Mouse (Mus musculus) neural tube, embryonic 10.5 days (tissue): ENCODE data around the gene Ak5.

Source experiments
- DNase-seq: peaks from one replicate; pipeline ENCODE4 v3.0.0-alpha.2; 2017; ENCODE audit warnings: low spot score; ENCODE audit errors: extremely low spot score

Gene Ak5

GRCm38 (mm10) chr3:152521054-152521453, 147.1 kb downstream of the Ak5 start:
- no peak for DNase-seq

DNA sequence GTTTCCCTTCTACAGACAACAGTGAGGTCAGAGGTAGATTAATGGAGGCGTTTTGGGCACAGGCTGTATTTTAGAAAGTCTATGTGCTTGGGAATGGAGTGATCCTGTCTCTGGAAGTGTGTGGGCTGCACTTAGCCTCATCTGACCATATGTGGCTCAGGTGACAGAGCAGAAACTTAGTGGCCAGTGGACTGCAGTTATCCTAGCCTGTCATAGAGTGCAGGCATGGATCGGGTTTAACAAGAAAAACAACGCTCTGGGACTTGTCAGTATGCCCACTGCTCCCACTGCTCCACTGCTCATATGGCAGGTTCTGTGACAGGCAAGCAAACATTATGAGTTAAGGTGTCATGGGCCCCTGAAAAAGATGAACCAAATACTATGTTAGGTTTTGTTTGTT, 148.1 kb downstream of the Ak5 start:
- no peak for DNase-seq

DNA sequence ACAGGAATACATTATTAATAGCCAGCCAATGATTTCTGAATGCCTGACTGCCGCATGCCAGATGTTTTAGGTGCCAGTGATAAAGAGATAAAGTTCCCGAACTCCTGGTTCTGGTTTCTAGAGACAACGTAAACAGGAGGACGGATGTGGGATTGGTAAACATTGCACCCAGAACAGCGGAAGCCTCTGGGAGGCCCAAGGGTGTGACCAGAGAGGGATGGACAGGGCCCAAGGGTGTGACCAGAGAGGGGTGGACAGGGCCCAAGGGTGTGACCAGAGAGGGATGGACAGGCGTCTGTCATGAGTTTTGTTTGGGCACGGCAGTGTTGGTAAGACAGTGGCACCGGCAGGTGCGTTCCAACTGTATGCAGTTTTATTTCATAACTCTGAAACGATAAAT, 148.6 kb downstream of the Ak5 start:
- DNase-seq, result no peak

DNA sequence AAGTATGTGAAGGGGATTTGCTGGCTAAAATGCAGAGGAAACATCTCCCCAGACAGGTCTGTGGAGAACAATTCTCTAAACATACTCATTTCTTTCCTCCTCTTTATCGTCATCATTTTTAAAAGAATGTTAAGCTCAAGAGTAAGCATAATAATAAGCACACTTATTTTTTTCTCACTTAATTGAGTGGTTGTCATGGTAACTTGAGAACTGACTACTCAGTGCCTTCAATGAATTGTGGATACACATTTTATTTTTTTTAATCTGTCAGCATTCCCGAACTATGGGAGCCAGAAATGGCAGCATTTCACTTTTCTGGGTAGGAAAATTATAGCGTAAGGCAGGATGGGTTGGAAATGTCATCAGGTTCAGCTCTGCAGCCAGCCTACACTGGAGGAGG, 151.6 kb downstream of the Ak5 start:
- no peak for DNase-seq

DNA sequence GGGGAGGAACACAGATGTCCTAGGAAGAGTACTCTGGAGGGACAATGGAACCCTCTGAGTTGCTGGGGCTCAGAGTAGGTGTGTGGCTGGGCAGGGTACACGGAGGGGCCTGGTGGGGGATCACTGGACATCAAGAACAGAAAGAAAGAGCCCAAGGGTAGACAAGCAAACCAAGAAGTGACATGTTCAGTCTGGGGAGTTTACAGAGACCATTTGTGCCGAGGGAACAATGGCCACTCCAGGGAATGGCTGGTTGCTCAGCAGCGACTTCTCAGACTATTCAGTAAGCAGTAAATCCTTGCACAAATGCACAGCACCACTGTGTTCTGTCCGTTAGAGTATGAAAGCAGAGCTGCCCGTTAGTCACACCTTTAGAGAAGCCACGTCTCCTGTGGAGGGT, 152.2 kb downstream of the Ak5 start:
- DNase-seq, result no peak

DNA sequence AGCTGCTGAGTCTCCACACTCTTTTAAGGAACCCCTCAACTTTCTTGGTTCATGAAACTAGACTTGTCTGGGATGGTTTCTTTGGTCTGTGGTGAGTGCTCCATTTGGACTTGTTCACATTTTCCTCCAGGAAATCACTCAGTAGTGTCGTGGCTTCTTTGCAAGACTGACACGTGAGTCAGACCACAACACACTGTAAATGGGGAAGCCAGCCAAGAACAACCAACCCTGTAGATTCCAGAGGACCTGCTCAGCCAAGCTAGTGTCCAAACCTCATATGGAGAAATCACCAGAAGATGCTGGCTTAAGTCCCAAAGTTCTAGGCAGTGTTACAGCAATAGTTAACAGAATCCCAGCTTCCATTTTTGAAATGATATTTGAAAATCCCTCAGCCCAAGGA, 155.6 kb downstream of the Ak5 start:
- DNase-seq, result no peak

DNA sequence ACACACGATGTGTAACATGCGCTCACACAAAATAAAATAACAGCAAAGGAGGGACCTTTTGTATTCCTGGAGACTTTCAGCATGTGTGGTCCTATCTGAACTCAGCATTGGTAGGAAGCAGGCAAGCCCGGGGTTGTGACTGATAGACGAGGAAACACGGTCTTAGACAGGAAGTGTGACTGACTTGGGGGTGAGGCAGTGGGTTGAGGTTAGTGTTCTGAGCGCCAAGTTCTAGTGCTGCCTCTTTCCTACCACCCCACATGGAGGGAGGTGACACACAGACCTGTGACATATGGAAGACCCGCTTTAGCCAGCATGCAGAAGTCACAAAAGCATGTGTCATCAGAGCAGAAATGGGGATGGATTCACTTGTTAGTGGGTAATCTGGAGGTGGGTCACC, 158.9 kb downstream of the Ak5 start:
- no peak for DNase-seq

DNA sequence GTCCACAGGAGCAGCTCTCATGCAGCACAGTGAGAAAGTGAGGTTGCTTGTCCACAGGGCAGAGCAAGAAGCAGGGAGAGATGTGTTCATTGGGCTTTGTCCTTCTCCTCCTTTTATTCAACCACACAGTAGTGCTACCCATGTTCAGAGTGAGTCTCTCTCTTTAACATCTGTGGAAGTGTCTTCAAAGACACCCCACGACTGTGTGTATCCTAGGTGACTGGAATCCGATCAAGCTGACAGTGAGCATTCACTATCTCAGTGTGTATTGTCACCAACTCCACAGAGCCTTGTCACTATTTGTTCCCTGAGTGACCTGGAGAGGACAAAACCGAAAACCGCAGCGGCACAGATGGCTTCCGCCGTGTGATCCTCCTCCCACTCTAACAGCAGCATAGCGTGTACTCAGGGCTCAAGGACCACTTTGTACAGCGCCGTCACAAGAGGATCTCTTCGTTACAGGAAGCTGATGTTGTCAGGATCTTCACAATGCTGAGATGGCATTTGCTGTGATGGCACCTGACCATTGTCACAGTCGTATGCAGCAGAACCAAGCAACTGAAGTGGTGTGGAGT, 159.7 kb downstream of the Ak5 start:
- DNase-seq, result no peak

- no peak for DNase-seq
Observed at GRCm38 (mm10) chr3:152507900-152508299, 160.3 kb downstream of the Ak5 start.

- no peak for DNase-seq
Observed at GRCm38 (mm10) chr3:152498968-152499696, 169.0 kb downstream of the Ak5 start.

- no peak for DNase-seq
Observed at GRCm38 (mm10) chr3:152497842-152498241, 170.3 kb downstream of the Ak5 start.

GRCm38 (mm10) chr3:152497084-152497483, 171.1 kb downstream of the Ak5 start:
- no peak for DNase-seq

- no peak for DNase-seq
Observed at GRCm38 (mm10) chr3:152495415-152495898, 172.7 kb downstream of the Ak5 start.

DNA sequence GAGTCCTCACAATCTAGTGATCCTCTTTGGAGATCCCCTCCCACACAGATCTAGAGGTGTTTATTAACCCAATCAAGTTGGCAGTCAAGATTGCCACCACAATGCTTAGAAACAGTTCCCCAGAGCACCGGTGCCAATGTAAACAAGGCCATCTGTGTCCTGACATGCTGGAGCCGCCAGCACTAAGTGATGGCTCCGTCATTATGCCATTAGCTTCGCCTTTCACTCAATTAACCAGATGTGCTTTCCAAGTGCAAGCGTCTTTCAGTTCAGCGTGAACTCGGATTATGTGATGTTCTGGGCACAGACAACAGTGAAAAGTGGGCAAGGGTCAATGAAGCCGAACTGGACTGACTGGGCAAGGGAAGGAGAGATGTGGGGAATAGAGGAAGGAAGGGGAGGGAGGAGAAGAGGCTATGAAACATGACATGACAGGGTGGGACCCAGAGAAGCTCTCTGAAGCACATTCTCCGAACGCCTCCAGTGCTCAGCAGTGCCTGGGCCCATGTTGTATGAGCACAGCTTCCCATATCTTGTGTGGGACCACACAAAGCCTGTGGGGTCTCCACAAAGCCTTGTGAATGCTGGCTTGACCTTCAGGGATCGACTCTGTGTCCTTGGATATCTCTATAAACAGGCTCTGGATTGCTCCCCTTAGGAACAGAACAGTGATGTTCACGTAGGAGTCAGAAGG, 173.3 kb downstream of the Ak5 start:
- DNase-seq, result no peak

DNA sequence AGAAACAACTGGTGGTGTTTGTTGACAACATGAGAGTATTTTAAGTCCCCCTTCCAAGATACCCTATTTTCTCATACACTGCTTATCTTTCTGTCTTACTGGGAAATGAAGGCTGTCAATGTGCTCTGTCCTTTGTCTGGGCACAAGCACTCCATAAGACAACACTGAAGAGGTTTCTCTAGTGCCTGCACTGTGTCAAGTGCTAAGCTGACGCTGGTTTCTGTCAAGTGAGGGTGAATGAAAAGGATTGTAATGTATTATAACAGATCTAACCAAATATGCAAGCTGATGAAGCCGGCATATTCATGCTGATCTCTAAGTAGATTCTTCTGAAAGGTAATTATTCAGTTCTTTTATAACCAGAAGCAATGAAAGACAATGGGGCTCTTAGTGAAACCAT, 174.3 kb downstream of the Ak5 start:
- DNase-seq, result no peak

- no peak for DNase-seq
Observed at GRCm38 (mm10) chr3:152492241-152492640, 175.9 kb downstream of the Ak5 start.

- DNase-seq, result no peak
Observed at GRCm38 (mm10) chr3:152490423-152490822, 177.7 kb downstream of the Ak5 start.

DNA sequence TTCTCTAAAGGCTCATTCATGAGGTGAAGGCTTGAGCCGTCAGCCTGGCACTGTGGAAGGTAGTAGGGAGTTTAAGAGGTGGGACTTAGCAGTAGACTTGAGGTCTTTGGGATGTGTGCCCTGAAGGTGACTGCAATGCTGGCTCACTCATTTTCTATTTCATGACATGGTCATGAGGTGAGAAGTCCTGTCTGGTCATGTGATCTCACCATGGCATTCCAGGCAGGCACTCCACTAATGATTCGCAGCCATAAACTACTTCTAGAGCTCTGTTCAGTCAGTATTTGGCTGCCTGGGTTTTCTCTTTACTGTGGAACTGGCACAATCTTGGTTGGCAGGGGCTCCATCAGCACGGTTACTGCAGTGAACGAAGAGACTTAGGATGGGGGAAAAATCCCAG, 179.2 kb downstream of the Ak5 start:
- no peak for DNase-seq

- DNase-seq, result no peak
Observed at GRCm38 (mm10) chr3:152484206-152484605, 184.0 kb downstream of the Ak5 start.

DNA sequence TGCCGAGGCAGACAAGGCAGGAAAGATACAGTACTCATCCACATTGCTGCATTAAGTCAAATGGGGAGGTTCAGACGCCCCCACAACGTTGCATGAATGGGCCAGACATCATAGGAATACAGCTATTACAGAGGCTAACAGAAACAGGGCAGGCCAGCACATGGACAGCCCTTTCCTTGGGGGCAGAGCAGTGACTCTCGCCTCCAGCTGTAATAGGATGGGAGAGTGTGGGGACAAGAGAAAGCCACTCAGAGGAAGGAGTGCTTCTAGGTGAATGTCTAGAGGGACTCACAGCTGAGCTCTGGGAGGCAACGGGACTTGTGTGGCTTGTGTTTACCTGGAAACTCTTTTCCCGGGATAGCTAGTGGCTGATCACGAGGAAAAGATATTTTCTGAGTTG, 184.4 kb downstream of the Ak5 start:
- no peak for DNase-seq

- DNase-seq, result no peak
Observed at GRCm38 (mm10) chr3:152482182-152482581, 186.0 kb downstream of the Ak5 start.

DNA sequence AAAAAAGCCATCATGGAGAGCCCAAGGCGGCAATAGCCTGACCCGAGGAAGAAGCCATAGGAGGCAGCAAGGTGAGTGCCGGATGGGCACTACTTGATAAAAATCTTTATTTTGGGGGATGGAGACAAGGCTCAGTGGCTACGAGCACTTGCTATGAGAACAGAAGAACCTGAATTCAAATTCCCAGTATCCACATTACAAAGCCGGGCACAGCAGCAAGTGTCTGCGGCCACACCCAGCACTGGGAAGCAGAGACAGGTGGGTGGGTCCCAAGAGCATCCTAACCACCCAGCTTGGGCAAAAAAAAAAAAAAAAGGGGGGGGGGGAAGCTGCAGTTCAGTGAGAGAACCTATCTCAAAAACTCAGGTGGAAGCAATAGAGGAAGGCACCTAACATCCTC, 187.8 kb downstream of the Ak5 start:
- no peak for DNase-seq
